ENCODE assay signal across 8 mouse cellular contexts in the genomic region with DNA sequence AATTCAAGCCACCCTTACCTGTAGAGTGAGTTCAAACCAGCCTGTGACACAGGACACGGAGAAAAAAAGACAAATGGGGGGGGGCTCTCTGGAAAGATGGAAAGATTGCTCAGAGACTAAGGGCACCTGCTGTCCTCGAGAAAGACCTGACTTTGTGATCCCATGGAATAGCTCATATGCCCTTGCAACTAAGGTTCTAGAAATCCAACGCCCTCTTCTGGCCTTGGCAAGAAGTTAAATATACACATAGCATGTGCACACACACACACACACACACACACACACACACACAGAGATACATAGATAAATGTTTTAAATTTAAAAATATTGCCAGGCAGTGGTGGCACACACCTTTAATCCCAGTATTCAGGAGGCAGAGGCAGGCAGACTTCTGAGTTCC. TPM values are rescaled to one million over a fixed set of nuclear protein-coding genes. Genes with fewer than 3 reads are reported as not detected.
A peak's percentile ranks its signal among the peaks of the same experiment; 100 is the strongest.
DNase-seq lines count a peak whose midpoint lies in the region; ATAC-seq and TF ChIP-seq lines count a peak whose summit lies in the region.
"Had no signal": no experiment of that assay in that cellular context is flagged by ENCODE, and none has a peak within 500 bp of the region (broad histone marks: within the 10 kb centered on the region; RNA-seq: fewer than 3 reads in every experiment).

No protein-coding gene starts in this region.

- no peaks in the 10 kb centered on the region for H3K9me3 ChIP-seq in lung, postnatal 0 days (ENCODE audit: low read length)
- no peaks in the 10 kb centered on the region for H3K9me3 ChIP-seq in forebrain, embryonic 11.5 days (ENCODE audit: control insufficient read depth, low read length)
- no peaks in the 10 kb centered on the region for H3K9me3 ChIP-seq in liver, embryonic 13.5 days (replicated peaks)

- H3K27ac ChIP-seq in lung, postnatal 0 days (ENCODE audit: low read length): no peak overlapping the region
- no peak overlapping the region for H3K27ac ChIP-seq in forebrain, embryonic 11.5 days (ENCODE audit: low read depth, low read length)
- H3K27ac ChIP-seq in liver, embryonic 13.5 days: peak overlapping the region; percentile 82

- H3K4me3 ChIP-seq in lung, postnatal 0 days (ENCODE audit: low read depth, low read length): no peak overlapping the region
- peak overlapping the region; percentile 57 for H3K4me3 ChIP-seq in forebrain, embryonic 11.5 days (ENCODE audit: low read depth, low read length)
- peak overlapping the region; percentile 68 for H3K4me3 ChIP-seq in liver, embryonic 13.5 days (replicated peaks)

- no peaks in the 10 kb centered on the region for H3K36me3 ChIP-seq in lung, postnatal 0 days (ENCODE audit: insufficient read depth, low read length)
- no peaks in the 10 kb centered on the region for H3K36me3 ChIP-seq in forebrain, embryonic 11.5 days (ENCODE audit: control insufficient read depth, insufficient read depth, low read length)
- H3K36me3 ChIP-seq in liver, embryonic 13.5 days: no peaks in the 10 kb centered on the region

- H3K9ac ChIP-seq in lung, postnatal 0 days (replicated peaks; ENCODE audit: low read depth): no peak overlapping the region
- H3K9ac ChIP-seq in forebrain, embryonic 11.5 days (ENCODE audit: low read length): peak overlapping the region; percentile 67
- peak overlapping the region; percentile 79 for H3K9ac ChIP-seq in liver, embryonic 13.5 days

- peaks cover 6% of the 10 kb centered on the region; the same call in 1 of the 2 replicates for H3K4me1 ChIP-seq in lung, postnatal 0 days (ENCODE audit: insufficient read depth, low read depth, low read length)
- H3K4me1 ChIP-seq in forebrain, embryonic 11.5 days (replicated peaks; ENCODE audit: control insufficient read depth, insufficient read depth, low read length): peaks cover 5% of the 10 kb centered on the region; the same call in 1 of the 2 replicates
- H3K4me1 ChIP-seq in liver, embryonic 13.5 days (replicated peaks): peaks cover 57% of the 10 kb centered on the region

- no peak for DNase-seq in lung, postnatal 0 days (ENCODE audit: low spot score)
- DNase-seq in lung, postnatal 14 days: no peak
- no peak for DNase-seq in forebrain, embryonic 11.5 days (ENCODE audit: low spot score)
- no peak for DNase-seq in liver, embryonic 13.5 days
- no peak for DNase-seq in adrenal gland, postnatal 10 days
- no peak for DNase-seq in cerebellum, adult 18-20 months
- no peak for DNase-seq in T-cell, adult 2 months (ENCODE audit: low spot score)

- WGBS in lung, postnatal 0 days: 47% methylated on average over 3 of the region's 3 CpGs
- WGBS in forebrain, embryonic 11.5 days: 48% methylated on average over 3 of the region's 3 CpGs
- 49% methylated on average over 3 of the region's 3 CpGs for WGBS in liver, embryonic 13.5 days (ENCODE audit: insufficient replicate concordance)

- peak; percentile 25; the same call in 1 of the 2 replicates for TF ChIP-seq CTCF in lung, postnatal 0 days (IDR thresholded peaks at IDR 0.05)

- H3K27me3 ChIP-seq in lung, postnatal 0 days (replicated peaks; ENCODE audit: insufficient read depth, low read length): no peaks in the 10 kb centered on the region
- H3K27me3 ChIP-seq in forebrain, embryonic 11.5 days (ENCODE audit: control insufficient read depth, insufficient read depth, low read length): no peaks in the 10 kb centered on the region
- H3K27me3 ChIP-seq in liver, embryonic 13.5 days: 0 out of 2 replicates have a peak, but pooled peaks cover under 1% of the 10 kb centered on the region

- no peak for TF ChIP-seq EP300 in lung, postnatal 0 days (IDR thresholded peaks at IDR 0.05)

- ATAC-seq in lung, postnatal 0 days: no peak
- no peak for ATAC-seq in forebrain, embryonic 11.5 days (replicated peaks; ENCODE audit: low FRiP score)
- no peak for ATAC-seq in liver, embryonic 13.5 days (ENCODE audit: low read depth)

- no peak overlapping the region for H3K4me2 ChIP-seq in lung, postnatal 0 days (replicated peaks; ENCODE audit: low read depth, low read length)
- peak overlapping the region; percentile 86; the same call in 1 of the 2 replicates for H3K4me2 ChIP-seq in forebrain, embryonic 11.5 days (ENCODE audit: low read depth, low read length, severe bottlenecking)
- H3K4me2 ChIP-seq in liver, embryonic 13.5 days: peak overlapping the region; percentile 93

RNA-seq across cellular contexts. Expression of a gene that starts 0.9 kb away (rescaled TPM):
- polyA plus RNA-seq in lung, postnatal 0 days (2015; fragmentation: Nextera tagmentation; extraction: Ambion mirVana): 5.1 and 7.0 TPM in 2 replicates
- 16.3 and 18.1 TPM in 2 replicates for polyA plus RNA-seq in forebrain, embryonic 11.5 days (2014; fragmentation: Nextera tagmentation; extraction: Ambion mirVana)
- 3.9 and 4.9 TPM in 2 replicates for polyA plus RNA-seq in liver, embryonic 13.5 days (2015; fragmentation: Nextera tagmentation; extraction: Ambion mirVana)
- 10 to 100 TPM; 14.1 to 19.4 TPM for total RNA-seq in adrenal gland, postnatal 10 days (2021)

RNA-seq across cellular contexts. Expression of a gene that starts 36.5 kb away (rescaled TPM):
- polyA plus RNA-seq in lung, postnatal 0 days (2015; fragmentation: Nextera tagmentation; extraction: Ambion mirVana): 19.0 and 21.6 TPM in 2 replicates
- 17.5 and 19.5 TPM in 2 replicates for polyA plus RNA-seq in forebrain, embryonic 11.5 days (2014; fragmentation: Nextera tagmentation; extraction: Ambion mirVana)
- 6.7 and 7.0 TPM in 2 replicates for polyA plus RNA-seq in liver, embryonic 13.5 days (2015; fragmentation: Nextera tagmentation; extraction: Ambion mirVana)
- 10 to 100 TPM; 14.0 to 15.1 TPM for total RNA-seq in adrenal gland, postnatal 10 days (2021)

RNA-seq across cellular contexts. Expression of a gene that starts 46.9 kb away (rescaled TPM):
- 4.1 and 5.2 TPM in 2 replicates for polyA plus RNA-seq in lung, postnatal 0 days (2015; fragmentation: Nextera tagmentation; extraction: Ambion mirVana)
- polyA plus RNA-seq in forebrain, embryonic 11.5 days (2014; fragmentation: Nextera tagmentation; extraction: Ambion mirVana): 10.4 and 10.6 TPM in 2 replicates
- polyA plus RNA-seq in liver, embryonic 13.5 days (2015; fragmentation: Nextera tagmentation; extraction: Ambion mirVana): 0.14 and 0.33 TPM in 2 replicates
- 1 to 10 TPM; 2.9 to 4.5 TPM for total RNA-seq in adrenal gland, postnatal 10 days (2021)
- total RNA-seq: heart, postnatal 25 days had no signal

RNA-seq across cellular contexts. Expression of a gene that starts 52.7 kb away (rescaled TPM):
- 98.7 and 112 TPM in 2 replicates for polyA plus RNA-seq in lung, postnatal 0 days (2015; fragmentation: Nextera tagmentation; extraction: Ambion mirVana)
- 4.9 and 10.9 TPM in 2 replicates for polyA plus RNA-seq in forebrain, embryonic 11.5 days (2014; fragmentation: Nextera tagmentation; extraction: Ambion mirVana)
- 3.2 and 3.6 TPM in 2 replicates for polyA plus RNA-seq in liver, embryonic 13.5 days (2015; fragmentation: Nextera tagmentation; extraction: Ambion mirVana)
- total RNA-seq in adrenal gland, postnatal 10 days (2021): under 1 TPM; 0.21 to 0.42 TPM
